Mouse (Mus musculus) lung, postnatal 0 days (tissue): Measurements from ENCODE around the gene Ppp2r3c. TPM values are rescaled to one million over a fixed set of nuclear protein-coding genes. Genes with fewer than 3 reads are reported as not detected.
A peak's percentile ranks its signal among the peaks of the same experiment; 100 is the strongest.
"Not testable (repeated sequence)": the region's sequence is repeated elsewhere in the genome, so short reads cannot be mapped to it uniquely, and the experiment has no call there.

Experiments used
- ATAC-seq: fragments of 200-750 bp; cut with Nextera tagmentation; 2 replicates; pipeline ENCODE4 v1.8.0; 2017; ENCODE audit warnings: moderate library complexity
- DNase-seq: peaks from one replicate; pipeline ENCODE4 v3.0.0-alpha.2; 2016; ENCODE audit warnings: low spot score
- H3K27ac ChIP-seq: fragments of 300-500 bp; sonication (generic); 2 replicates; pipeline ENCODE4 v1.5.1; 2014; ENCODE audit warnings: antibody characterized with exemption, mild to moderate bottlenecking, low read length, mixed read lengths
- H3K27me3 ChIP-seq: fragments of 300-500 bp; sonication (generic); replicated peaks from 2 replicates; pipeline ENCODE4 v1.6.1; 2014; ENCODE audit warnings: low read length, mixed read lengths; ENCODE audit not compliant: insufficient read depth
- H3K36me3 ChIP-seq: fragments of 300-500 bp; sonication (generic); 2 replicates; pipeline ENCODE4 v1.6.1; 2014; ENCODE audit warnings: low read length, mixed read lengths; ENCODE audit not compliant: insufficient read depth
- H3K4me1 ChIP-seq: fragments of 300-500 bp; sonication (generic); 2 replicates; pipeline ENCODE4 v1.6.1; 2014; ENCODE audit warnings: antibody characterized with exemption, low read depth, low read length, mixed read lengths; ENCODE audit not compliant: insufficient read depth
- H3K4me2 ChIP-seq: fragments of 300-500 bp; sonication (generic); replicated peaks from 2 replicates; pipeline ENCODE4 v1.6.1; 2014; ENCODE audit warnings: low read depth, mild to moderate bottlenecking, low read length, moderate library complexity, mixed read lengths
- H3K4me3 ChIP-seq: fragments of 300-500 bp; sonication (generic); 2 replicates; pipeline ENCODE4 v1.5.1; 2014; ENCODE audit warnings: low read depth, low read length
- H3K9ac ChIP-seq: fragments of 300-500 bp; sonication (generic); replicated peaks from 2 replicates; pipeline ENCODE4 v1.6.1; 2014; ENCODE audit warnings: low read depth, mild to moderate bottlenecking
- H3K9me3 ChIP-seq: fragments of 300-500 bp; sonication (generic); 2 replicates; pipeline ENCODE4 v1.6.1; 2016; ENCODE audit warnings: low read length, mixed read lengths
- CTCF ChIP-seq: IDR thresholded peaks from 2 replicates; pipeline ENCODE4 v1.5.1; 2016; ENCODE audit warnings: antibody characterized with exemption, mild to moderate bottlenecking
- EP300 ChIP-seq: IDR thresholded peaks from 2 replicates; pipeline ENCODE4 v1.6.1; 2016; ENCODE audit warnings: antibody characterized with exemption, mild to moderate bottlenecking, control low read depth
- WGBS: fragments of 180-500 bp; shearing (Covaris S2); extraction: QIAGEN DNeasy Blood & Tissue Kit; methylation state at CpG from one replicate; pipeline ENCODE4 v1.1.7; 2014; 5-methylcytosine and 5-hydroxymethylcytosine counted together
- polyA plus RNA-seq: library from polyadenylated mRNA; unstranded; fragments of >200 nt; fragmentation: Nextera tagmentation; extraction: Ambion mirVana; gene quantifications from 2 replicates; pipeline ENCODE4 v1.2.1, GENCODE M21; 2015

The Ppp2r3c gene
- polyA plus RNA-seq, 1 experiment from 2014 or later, result 7.6 TPM

- no peak for ATAC-seq
- peaks cover 21% of the 10 kb centered on the region for H3K36me3 ChIP-seq
- no peak for TF ChIP-seq EP300
- no peak for TF ChIP-seq CTCF
- 78% methylated on average over 3 of the region's 3 CpGs for WGBS
- no peak overlapping the region for H3K4me2 ChIP-seq
- no peak overlapping the region for H3K4me3 ChIP-seq
- H3K27ac ChIP-seq, result no peak overlapping the region
- no peak for DNase-seq
- no peaks in the 10 kb centered on the region for H3K9me3 ChIP-seq
- H3K9ac ChIP-seq, result no peak overlapping the region
- peaks cover 10% of the 10 kb centered on the region; the same call in 1 of the 2 replicates for H3K4me1 ChIP-seq
- H3K27me3 ChIP-seq, result no peaks in the 10 kb centered on the region
Measured at GRCm38 (mm10) chr12:55300820-55301351, 1.9 kb downstream of the Ppp2r3c start.

GRCm38 (mm10) chr12:55299336-55299735 is 3.5 kb downstream of the Ppp2r3c start, which contains the start of gene 1110008L16Rik:
TSS of gene 1110008L16Rik (plus strand) at chr12:55299577.
- WGBS, result 82% methylated on average over 5 of the region's 5 CpGs
- peaks cover 24% of the 10 kb centered on the region for H3K36me3 ChIP-seq
- ATAC-seq (no peak), DNase-seq (peak; percentile 31)
- H3K4me3 ChIP-seq, result no peak within 1 kb of the TSS
- no peak within 1 kb of the TSS for H3K9ac ChIP-seq
- no peaks in the 10 kb centered on the region for H3K9me3 ChIP-seq
- no peak within 1 kb of the TSS for H3K27ac ChIP-seq
- no peak within 1 kb of the TSS for H3K4me2 ChIP-seq
- TF ChIP-seq CTCF, result no peak
- no peak for TF ChIP-seq EP300
- no peaks in the 10 kb centered on the region for H3K27me3 ChIP-seq
- peaks cover 10% of the 10 kb centered on the region; the same call in 1 of the 2 replicates for H3K4me1 ChIP-seq

- H3K27me3 ChIP-seq, result no peaks in the 10 kb centered on the region
- no peak overlapping the region for H3K27ac ChIP-seq
- H3K4me3 ChIP-seq, result no peak overlapping the region
- 93% methylated on average over 9 of the region's 9 CpGs for whole genome bisulfite sequencing
- ATAC-seq (no peak), DNase-seq (no peak)
- H3K9ac ChIP-seq, result no peak overlapping the region
- H3K9me3 ChIP-seq, result no peaks in the 10 kb centered on the region
- TF ChIP-seq EP300, result no peak
- TF ChIP-seq CTCF, result no peak
- H3K4me2 ChIP-seq, result no peak overlapping the region
- peaks cover 5% of the 10 kb centered on the region; the same call in 1 of the 2 replicates for H3K4me1 ChIP-seq
- H3K36me3 ChIP-seq, result peaks cover 29% of the 10 kb centered on the region
Measured at GRCm38 (mm10) chr12:55298112-55298511, 4.7 kb downstream of the Ppp2r3c start.

GRCm38 (mm10) chr12:55277583-55277982 is 25.2 kb downstream of the Ppp2r3c start:
- ATAC-seq, H3K27ac ChIP-seq, DNase-seq, H3K4me1 ChIP-seq, H3K27me3 ChIP-seq, H3K36me3 ChIP-seq, H3K9ac ChIP-seq, H3K4me3 ChIP-seq, H3K9me3 ChIP-seq, H3K4me2 ChIP-seq: not testable (repeated sequence)
- WGBS, result 86% methylated on average over 3 of the region's 6 CpGs

GRCm38 (mm10) chr12:55272243-55272642 is 30.6 kb downstream of the Ppp2r3c start:
- no peak overlapping the region for H3K27ac ChIP-seq
- H3K27me3 ChIP-seq, result no peaks in the 10 kb centered on the region
- ATAC-seq (no peak), DNase-seq (no peak)
- no peak overlapping the region for H3K4me2 ChIP-seq
- no peak for TF ChIP-seq EP300
- TF ChIP-seq CTCF, result no peak
- no peaks in the 10 kb centered on the region for H3K4me1 ChIP-seq
- H3K4me3 ChIP-seq, result no peak overlapping the region
- no peaks in the 10 kb centered on the region for H3K36me3 ChIP-seq
- no peak overlapping the region for H3K9ac ChIP-seq
- 72% methylated on average over 3 of the region's 3 CpGs for WGBS
- H3K9me3 ChIP-seq, result no peaks in the 10 kb centered on the region

- H3K27ac ChIP-seq, H3K9ac ChIP-seq, DNase-seq, H3K36me3 ChIP-seq, H3K9me3 ChIP-seq, H3K27me3 ChIP-seq, H3K4me3 ChIP-seq, H3K4me2 ChIP-seq, H3K4me1 ChIP-seq: not testable (repeated sequence)
- WGBS, result no CpG with 5 or more reads among the region's 5 CpGs
- ATAC-seq, result peak; percentile 87
Measured at GRCm38 (mm10) chr12:55263385-55263784, 39.4 kb downstream of the Ppp2r3c start.

GRCm38 (mm10) chr12:55261950-55262349 is 40.8 kb downstream of the Ppp2r3c start:
- DNase-seq, H3K4me3 ChIP-seq, H3K9me3 ChIP-seq, H3K9ac ChIP-seq, H3K27ac ChIP-seq, H3K27me3 ChIP-seq, H3K36me3 ChIP-seq, H3K4me2 ChIP-seq, ATAC-seq, H3K4me1 ChIP-seq: not testable (repeated sequence)
- no CpG with 5 or more reads among the region's 8 CpGs for whole genome bisulfite sequencing

GRCm38 (mm10) chr12:55242243-55242642 is 60.6 kb downstream of the Ppp2r3c start:
- not testable (repeated sequence) for H3K36me3 ChIP-seq, DNase-seq, H3K4me3 ChIP-seq, H3K9me3 ChIP-seq, H3K27ac ChIP-seq, H3K4me1 ChIP-seq, H3K27me3 ChIP-seq, H3K9ac ChIP-seq, H3K4me2 ChIP-seq
- WGBS, result no CpG with 5 or more reads among the region's 8 CpGs
- ATAC-seq, result peak; percentile 74

GRCm38 (mm10) chr12:55230520-55230861 is 72.3 kb downstream of the Ppp2r3c start:
- peak; percentile 40 for ATAC-seq
- H3K9ac ChIP-seq, H3K27me3 ChIP-seq, H3K4me2 ChIP-seq, H3K9me3 ChIP-seq, H3K27ac ChIP-seq, H3K4me1 ChIP-seq, H3K36me3 ChIP-seq, DNase-seq: not testable (repeated sequence)
- H3K4me3 ChIP-seq, result peak overlapping the region; percentile 26; the same call in 1 of the 2 replicates
- WGBS, result 2% methylated on average over 9 of the region's 25 CpGs
